Mouse (Mus musculus) small intestine, adult 2 months (tissue): ENCODE measurements around the gene Cdh13.

Experiments
- CTCF ChIP-seq: fragments of 200-500 bp; IDR thresholded peaks from 2 replicates; pipeline ENCODE4 v1.5.1; 2012; ENCODE audit warnings: low read depth, mild to moderate bottlenecking, control low read depth, inconsistent platforms, low read length, moderate library complexity, mixed read lengths; ENCODE audit not compliant: insufficient replicate concordance, insufficient read length; ENCODE audit errors: extremely low read depth
- POLR2A ChIP-seq: fragments of 200-500 bp; IDR thresholded peaks from 2 replicates; pipeline ENCODE4 v1.6.1; 2012; ENCODE audit warnings: low read depth, mild to moderate bottlenecking, control low read depth, inconsistent platforms, low read length, moderate library complexity

GRCm38 (mm10) chr8:118502509-118502908 lies 219.0 kb downstream of the Cdh13 start:
- TF ChIP-seq CTCF, result no peak
- no peak for TF ChIP-seq POLR2A
